Mouse (Mus musculus) brain, embryonic 14.5 days (tissue): ENCODE data around the gene Tmem208.

ENCODE experiments used
- CTCF ChIP-seq: fragments of 200-500 bp; IDR thresholded peaks from 2 replicates; pipeline ENCODE4 v1.5.1; 2012; ENCODE audit warnings: inconsistent platforms, mild to moderate bottlenecking, moderate library complexity, borderline replicate concordance; ENCODE audit not compliant: insufficient read depth, insufficient read length; ENCODE audit errors: extremely low read depth
- POLR2A ChIP-seq: fragments of 200-500 bp; IDR thresholded peaks from 2 replicates; pipeline ENCODE4 v1.6.1; 2012; ENCODE audit warnings: mild to moderate bottlenecking, inconsistent platforms, borderline replicate concordance; ENCODE audit not compliant: poor library complexity, insufficient read depth, insufficient read length, severe bottlenecking; ENCODE audit errors: extremely low read depth

GRCm38 (mm10) chr8:105288231-105288630 lies 37.9 kb upstream of the Tmem208 start:
- TF ChIP-seq CTCF (no peak), POLR2A (no peak)
